Mouse (Mus musculus): Measurements from ENCODE around the gene Usp3. TPM values are rescaled to one million over a fixed set of nuclear protein-coding genes. Genes with fewer than 3 reads are reported as not detected.

Gene Usp3
- total RNA-seq, 2 experiments from 2014 or later: 20.2 to 27.1 TPM

DNA sequence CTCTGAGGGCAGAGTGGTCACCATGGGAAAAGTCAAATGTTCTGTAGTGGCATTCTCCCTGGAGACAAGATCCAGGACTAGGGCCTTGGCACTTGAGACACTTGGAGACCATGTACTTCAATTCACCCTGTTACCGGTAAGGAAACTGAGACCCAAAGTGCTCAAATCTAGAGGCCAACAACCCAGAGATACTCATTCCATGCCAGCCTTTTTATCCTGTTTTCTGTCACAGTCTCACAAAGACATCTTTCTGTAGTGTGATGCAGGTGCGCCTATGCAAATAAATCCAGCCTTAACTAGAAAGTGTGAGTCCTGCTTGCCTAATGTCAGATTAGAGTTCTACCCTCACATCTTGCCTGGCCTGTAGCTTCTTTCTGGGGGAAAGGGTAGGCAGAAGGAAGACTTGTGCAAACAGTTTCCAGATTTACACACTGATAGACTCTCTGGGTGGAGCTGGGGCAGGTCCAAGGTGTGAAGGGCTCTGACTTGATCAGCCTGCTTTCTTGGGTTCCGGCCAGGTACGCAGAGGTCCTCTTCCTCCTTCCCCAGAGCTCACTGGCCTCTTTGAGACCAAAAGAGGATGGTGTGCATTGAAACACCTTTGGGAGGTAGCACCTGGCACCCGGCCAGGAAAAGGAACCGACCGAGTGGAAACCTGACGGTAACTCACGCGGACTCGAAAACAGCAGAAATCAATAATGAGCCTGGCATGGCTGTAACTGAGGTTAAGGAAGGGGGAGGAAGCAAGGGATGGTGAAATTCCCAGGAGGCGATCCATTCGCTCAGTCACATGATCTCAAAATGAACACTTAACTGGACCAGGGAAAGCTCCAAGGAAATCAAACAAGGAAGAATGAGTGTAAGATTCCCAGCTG lies 13.2 kb upstream of the Usp3 start:
- no peak for DNase-seq (ENCODE audit: low spot score in 2 of 2)
- intact Hi-C loops (cut with DNase I): no loop called here

DNA sequence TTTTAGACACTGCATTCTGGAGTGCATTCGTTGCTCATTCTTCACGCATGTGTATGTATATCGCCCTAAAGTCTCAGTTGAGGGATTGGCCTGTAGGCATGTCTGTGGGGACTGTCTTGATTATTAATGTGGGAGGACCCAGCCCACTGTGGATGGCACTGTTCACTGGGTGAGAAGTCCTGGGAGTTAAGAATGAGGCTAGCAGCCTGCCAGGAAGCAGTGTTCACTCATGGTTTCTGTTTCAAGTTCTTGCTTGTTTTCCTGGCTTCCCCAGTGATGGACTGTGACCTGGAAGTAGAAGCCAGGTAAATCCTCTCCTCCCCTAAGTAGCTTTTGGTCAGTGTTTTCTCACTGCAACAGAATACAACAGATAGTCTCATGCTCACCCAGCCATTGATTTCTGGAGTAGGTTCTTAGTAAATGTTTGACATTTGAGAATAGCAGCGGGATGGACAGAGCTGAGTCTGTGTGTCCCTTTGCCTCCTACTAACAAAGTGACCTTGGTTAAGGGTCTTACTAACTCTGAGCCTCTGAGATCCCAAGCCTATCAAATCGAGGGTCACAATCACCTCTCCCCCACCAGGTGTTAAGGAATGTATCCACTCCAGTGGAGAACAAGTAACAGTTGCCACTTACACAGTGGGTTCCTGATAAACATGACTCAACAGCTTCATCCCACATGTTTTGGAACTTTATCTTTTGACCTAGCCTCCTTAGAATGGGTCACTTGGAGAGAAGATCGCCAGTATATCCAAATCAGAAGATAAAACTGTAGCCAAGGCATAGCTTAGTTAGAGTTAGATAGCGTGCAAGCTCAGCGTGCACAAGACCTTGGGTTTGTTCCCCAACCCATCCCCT lies 11.6 kb upstream of the Usp3 start:
- no peak for DNase-seq (ENCODE audit: low spot score in 2 of 2)
- intact Hi-C loops (cut with DNase I): no loop called here

DNA sequence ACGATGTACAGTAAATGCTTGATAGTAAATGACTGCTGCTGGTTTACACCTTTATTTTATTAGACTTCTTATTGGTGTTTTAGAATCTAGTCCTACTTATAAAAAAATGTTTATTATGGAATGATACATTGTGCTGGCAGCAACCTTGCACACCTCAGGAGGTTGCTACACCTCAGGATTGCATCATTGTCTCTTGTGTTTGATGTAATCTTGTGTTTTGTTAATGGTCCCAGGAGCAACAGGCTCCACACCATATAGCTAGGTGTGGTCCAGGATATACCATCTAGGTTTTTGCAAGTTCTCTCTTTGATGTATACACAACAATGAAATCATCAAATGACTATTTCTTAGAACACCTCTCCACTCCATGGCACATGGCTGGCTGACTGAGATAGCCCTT lies 11.0 kb upstream of the Usp3 start:
- DNase-seq (ENCODE audit: low spot score in 2 of 2): no peak
- intact Hi-C loops (cut with DNase I): no loop called here

DNA sequence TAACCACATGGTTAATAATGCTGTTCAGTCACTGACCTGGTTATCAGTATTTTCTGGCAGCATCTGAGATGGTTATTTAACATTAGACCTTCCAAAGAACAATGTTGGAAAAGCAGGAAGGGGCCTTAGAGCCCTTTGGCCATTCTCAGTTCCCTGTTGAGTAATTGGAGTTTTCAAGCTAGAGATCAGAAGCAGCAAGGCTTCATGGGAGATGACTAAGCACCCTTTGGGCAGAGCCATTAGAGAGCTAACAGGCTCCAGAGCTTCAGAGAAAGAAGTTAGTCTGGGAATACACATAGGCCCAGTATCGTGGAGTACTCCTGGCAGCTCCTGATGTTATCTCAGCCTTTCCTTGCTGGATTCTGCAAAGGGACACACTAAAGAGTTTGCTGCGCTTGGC lies 8.1 kb upstream of the Usp3 start:
- DNase-seq (ENCODE audit: low spot score in 2 of 2): no peak
- intact Hi-C loops (cut with DNase I): no loop called here

DNA sequence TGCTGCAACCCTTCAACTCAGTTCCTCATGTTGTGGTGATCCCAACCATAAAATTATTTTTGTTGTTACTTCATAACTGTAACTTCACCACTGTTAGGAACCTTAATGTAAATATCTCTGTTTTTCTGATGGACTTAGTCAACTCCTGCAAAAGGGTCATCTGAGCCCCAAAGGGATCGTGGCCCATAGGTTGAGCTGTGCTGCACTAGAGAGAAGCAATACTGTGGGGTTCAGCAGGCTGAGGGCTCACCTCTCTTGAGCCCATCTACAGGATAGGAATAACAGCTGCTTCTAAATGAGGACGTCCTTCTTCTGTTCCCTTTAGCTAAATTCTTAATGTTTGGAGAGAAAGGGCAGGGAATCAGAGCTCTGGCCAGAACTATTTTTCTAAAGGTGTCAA lies 7.6 kb upstream of the Usp3 start:
- no peak for DNase-seq (ENCODE audit: low spot score in 2 of 2)
- intact Hi-C loops (cut with DNase I): no loop called here

DNA sequence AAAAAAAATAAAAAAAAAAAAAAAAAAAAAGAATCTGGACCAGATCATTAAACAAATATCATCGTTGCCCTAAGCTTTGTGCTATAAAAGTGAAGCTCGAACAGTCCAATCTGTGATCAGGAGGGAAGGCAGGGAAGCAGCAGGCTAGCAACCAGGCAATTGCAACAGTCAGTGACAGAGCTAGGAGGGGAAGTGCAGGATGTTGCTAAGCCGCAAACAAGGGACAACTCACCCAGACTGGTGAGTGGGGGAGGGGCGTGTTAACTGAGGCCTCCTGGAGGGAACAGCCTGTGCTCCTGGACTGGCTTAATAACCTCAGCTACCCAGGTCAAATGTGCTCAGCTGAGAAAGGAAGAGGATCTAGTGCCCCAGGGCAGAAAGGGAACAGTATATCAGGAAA lies 6.6 kb upstream of the Usp3 start:
- intact Hi-C loops (cut with DNase I): no loop called here

DNA sequence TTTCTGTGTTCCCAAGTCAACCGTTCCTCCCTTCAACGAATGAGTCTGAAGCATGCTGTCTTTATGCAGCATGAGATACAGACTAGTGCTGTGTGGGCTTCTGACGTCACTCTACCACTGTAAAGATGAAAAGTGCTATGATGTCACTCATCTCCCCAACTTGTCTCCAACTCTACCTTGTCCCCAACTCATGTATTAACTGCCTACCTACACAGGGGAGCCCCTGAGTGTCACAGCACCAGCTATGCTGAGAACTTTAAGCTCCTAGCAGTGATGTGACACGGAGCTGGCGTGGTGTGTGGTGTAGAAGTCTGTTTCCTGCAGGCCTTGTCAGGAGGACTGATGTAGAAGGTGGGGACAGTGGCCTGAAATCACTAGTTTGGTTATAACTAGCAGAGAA lies 5.7 kb upstream of the Usp3 start:
- no peak for DNase-seq (ENCODE audit: low spot score in 2 of 2)
- intact Hi-C loops (cut with DNase I): no loop called here

More for the DNA sequence above, 6.6 kb upstream of the Usp3 start:
- DNase-seq (ENCODE audit: low spot score in 2 of 2): no peak

DNA sequence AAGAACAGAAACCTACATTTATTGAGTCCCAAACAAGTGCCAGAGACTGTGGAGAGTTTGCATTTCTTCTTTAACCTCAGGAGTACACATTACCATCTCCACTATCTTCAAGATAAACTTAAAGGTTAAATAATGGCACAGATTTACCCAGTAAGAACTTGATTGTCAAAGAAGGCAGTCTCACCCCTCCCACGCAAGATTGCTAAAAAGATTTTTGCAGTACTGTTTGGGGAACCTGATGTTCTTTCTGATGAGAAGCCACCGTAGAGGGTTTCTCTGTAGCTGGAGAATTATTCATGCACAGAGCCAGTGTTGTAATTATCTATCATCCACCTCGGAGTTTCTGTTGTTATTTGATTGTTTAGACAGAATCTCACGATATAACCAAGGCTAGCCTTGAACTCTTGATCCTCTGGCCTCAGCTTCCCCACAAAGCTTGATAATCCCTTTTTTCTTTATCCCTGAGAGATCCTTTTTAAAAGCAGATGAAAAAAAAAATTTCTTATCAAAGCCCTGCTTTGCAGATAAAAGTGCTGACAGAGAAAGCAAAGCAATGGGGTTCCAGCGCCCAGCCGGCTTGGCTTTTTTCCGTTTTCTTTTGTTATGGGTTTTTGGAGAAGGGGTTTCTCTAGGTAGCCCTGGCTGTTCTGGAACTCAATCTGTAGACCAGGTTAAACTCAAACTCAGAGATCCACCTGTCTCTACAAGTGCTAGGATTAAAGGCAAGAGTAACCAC lies 4.7 kb upstream of the Usp3 start:
- intact Hi-C loops (cut with DNase I): no loop called here
- DNase-seq (ENCODE audit: low spot score in 2 of 2): peak in 1 of 2 experiments; percentile 51

DNA sequence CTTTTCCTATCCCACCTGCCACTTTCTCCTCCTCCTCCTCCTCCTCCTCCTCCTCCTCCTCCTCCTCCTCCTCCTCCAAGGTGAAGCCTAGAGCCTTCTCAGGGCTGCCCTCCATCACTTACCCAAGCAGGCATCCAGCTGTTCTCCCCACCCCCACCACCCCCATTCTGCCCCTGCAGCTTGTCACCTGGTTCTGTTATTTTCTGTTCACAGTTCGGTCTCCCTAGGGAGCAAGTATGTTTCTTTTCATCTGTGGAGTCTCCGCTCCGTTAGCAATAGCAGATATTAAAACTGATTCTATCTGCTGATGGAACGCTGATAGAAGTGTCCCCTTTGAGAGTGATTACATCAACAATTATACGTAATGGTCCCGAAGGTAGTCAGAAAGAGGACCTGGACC lies 4.1 kb upstream of the Usp3 start:
- DNase-seq (ENCODE audit: low spot score in 2 of 2): no peak
- intact Hi-C loops (cut with DNase I): no loop called here

DNA sequence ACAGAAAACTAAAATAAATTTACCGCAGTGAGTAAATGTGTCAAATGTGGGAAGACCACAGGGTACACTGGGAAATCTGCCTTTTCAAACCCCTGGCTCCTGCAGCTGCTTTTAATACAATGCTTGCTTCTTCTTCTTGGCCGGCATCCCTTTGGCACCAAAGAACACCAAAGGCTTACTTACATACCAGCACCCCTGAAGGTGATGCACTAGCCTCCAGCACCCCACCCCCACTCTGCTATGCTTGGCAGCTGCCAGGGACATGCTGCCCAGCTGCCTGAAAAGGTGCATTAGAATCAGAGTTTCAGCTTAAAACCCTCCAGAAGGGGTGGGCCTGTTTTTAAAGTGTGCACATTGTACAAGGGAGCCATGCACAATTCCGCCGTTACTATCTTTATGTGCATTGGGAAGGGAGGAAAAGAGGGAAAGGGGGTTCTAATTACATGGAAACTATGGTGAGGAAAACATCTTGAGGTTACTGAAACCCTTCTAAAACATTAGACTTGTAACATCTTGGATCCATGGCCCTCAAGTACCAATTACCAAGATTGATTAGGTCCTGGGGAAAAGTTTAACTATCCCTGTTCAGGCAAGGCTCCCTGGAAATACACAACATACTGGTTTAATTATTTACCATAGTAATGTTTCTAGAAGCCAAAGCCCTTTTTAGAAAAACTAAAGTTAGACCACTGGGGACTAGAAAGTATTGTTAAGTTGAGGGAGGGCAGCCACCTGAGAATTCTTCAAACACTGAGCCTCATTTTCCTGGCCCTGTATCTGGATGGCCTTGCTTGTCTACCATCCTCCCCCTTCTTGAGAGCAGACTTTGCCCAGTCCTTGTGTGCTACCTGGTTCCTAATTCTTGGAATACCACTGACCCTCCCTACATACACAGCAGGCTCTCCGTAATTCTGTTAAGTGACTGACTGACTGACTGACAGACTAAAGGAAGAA lies 3.1 kb upstream of the Usp3 start:
- no peak for DNase-seq (ENCODE audit: low spot score in 2 of 2)
- intact Hi-C loops (cut with DNase I): no loop called here

DNA sequence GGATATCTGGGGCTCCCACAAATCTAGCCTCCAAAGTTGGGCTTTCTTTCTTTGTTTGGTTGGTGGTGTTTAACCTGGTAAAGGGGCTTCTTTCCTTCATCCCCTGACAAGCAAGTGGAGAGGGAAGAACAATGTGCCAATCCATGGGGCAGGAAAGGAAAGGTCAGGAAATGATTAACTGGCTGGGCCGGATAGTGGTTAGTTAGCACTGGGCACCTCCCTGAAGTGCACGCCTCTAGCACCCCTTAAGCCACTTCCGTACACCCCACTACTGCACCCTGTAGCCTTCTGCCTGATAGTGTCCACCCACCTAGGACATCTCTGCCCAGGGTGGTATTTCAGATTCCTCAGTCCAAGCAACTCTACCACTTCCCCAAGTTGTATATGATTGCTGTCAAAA lies 1.1 kb upstream of the Usp3 start:
- no peak for DNase-seq (ENCODE audit: low spot score in 2 of 2)
- intact Hi-C loops (cut with DNase I): loop anchor here (5.0 kb wide), 1 partner anchor 82 kb away; the partner anchor contains the start of gene Fbxl22

DNA sequence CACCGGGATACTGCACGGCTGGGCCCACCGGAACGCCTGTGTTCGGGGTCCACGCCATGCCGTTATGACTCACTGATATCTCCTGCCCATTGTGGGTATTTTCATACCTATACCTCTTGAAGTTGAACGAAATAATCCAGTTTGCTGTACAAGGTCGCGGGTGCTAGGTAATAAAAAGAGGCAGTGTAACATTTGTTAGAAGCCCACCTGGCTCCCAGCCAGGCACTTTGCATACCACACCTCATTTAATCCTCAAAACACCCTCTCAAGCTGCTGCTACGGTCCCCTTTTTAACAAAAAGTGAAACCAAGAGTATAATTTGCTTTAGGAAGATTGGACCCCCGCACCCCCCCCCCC lies 649 bp upstream of the Usp3 start:
- no peak for DNase-seq (ENCODE audit: low spot score in 2 of 2)
- intact Hi-C loops (cut with DNase I): loop anchor here (5.0 kb wide), 1 partner anchor 81 kb away; the partner anchor contains the start of gene Fbxl22

DNA sequence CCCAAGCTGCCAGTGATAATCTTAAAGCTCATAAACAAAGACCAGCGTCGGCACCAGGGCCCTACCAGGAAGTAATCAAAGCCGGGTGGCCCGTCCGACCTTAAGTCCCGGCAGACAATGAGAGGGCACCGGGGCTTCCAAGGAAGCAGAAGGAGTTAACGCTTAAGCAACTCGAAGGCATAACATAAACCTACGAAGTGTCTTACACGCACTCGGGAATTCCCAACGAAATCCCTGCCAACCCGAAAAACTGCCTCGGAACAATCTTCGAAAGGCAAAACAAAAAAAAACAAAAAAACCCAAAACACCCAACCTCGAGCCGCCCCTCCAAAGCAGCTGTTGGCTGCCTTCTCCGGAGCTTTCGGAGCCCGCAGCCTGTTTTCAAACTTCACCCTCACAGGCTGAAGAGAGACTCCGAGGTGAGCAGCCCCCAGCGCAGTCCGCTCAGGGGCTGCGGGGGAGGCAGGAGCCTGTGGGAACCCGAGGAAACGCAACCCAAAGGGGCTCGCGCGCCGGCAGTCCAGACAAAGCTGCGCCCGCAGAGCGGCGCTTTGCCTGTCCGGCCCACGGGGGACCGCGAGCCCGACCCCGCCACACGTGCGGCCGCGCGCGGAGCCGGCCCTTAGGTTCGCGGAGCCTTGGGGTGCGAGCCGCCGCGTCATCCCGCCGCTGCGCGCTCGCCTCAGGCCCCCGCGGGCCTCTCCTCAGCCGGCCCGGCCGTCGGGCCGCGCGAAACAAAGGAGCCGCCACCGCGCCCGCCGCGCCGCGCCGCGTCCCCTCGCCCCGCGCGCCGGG lies 894 bp downstream of the Usp3 start:
- no peak for DNase-seq (ENCODE audit: low spot score in 2 of 2)

DNA sequence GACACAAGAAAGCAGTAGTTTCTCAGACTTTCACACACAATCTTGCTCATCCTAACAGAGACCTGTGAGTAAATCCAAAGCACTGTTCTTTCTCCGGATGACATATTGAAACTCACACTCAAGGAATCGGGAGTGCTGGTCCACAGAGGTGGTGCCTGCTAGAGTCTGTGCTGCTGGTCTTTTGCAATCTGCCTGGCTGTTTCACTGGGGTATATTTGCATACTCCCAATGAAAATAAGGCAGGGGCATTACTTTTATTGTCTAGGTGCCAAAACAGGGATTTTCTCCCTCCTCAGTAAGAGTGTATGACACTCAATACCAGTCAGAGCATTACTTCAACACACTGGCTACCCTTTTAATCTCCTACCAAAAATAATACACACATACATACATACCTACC lies 2.9 kb downstream of the Usp3 start:
- no peak for DNase-seq (ENCODE audit: low spot score in 2 of 2)
- intact Hi-C loops (cut with DNase I): loop anchor here (5.0 kb wide), 1 partner anchor 78 kb away; the partner anchor contains the start of gene Fbxl22

More for the DNA sequence above, 894 bp downstream of the Usp3 start:
- intact Hi-C loops (cut with DNase I): loop anchor here (5.0 kb wide), 1 partner anchor 80 kb away; the partner anchor contains the start of gene Fbxl22

DNA sequence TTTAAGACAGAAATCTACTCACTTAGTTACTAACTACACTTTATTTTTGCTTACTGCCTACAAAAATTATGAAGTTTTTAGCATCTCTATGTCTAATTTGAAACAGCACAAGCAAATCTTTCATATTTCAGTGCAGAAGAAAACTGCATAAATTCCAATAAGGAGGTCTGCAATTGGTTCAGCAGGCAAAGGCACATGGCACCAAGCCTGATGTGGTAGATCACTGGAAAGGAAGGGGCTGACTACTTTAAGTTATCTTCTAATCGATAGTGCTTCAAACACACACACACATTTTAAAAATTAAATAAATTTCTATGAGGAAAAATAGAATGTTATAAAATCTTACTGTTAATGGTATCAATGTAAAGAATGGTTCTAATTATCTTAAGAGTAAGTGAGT lies 5.9 kb downstream of the Usp3 start:
- intact Hi-C loops (cut with DNase I): no loop called here
- no peak for DNase-seq (ENCODE audit: low spot score in 2 of 2)

DNA sequence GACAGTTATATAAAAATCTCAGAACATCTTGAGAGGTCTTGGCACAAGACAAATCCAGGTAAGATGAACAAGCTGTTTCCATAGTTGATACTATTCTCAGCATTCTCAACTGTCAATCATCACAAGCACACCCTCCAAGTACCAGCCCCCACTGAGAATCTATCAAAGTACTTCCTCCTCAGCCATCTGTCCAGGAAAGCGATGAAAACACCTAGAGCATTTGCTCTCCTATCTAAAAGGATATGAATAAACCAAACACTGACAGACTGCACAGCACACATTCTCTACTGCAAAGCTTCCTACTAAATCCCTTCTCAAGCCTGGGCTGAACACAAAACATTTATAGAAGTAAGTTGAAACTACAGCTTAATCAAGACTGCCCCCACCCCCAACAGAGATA lies 6.4 kb downstream of the Usp3 start:
- DNase-seq (ENCODE audit: low spot score in 2 of 2): no peak

DNA sequence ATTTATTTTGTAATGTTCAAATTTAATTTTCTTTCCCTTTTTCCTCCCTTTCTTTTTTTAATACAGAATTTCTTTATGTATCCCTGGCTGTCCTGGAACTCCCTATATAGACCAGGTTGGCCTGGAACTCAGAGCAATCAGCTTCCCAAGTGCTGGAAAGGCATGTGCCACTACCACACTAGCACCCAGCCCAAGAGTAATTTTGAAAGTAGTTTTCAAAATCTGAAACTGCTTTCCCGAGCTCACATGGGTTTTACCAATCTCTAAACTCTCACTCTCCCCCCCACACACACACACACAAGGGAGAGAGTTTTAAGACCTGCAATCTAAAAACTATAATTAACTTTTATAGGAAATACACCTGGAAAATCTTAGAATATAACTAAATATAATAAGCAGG lies 7.8 kb downstream of the Usp3 start:
- intact Hi-C loops (cut with DNase I): no loop called here
- no peak for DNase-seq (ENCODE audit: low spot score in 2 of 2)

More for the DNA sequence above, 6.4 kb downstream of the Usp3 start:
- intact Hi-C loops (cut with DNase I): no loop called here

DNA sequence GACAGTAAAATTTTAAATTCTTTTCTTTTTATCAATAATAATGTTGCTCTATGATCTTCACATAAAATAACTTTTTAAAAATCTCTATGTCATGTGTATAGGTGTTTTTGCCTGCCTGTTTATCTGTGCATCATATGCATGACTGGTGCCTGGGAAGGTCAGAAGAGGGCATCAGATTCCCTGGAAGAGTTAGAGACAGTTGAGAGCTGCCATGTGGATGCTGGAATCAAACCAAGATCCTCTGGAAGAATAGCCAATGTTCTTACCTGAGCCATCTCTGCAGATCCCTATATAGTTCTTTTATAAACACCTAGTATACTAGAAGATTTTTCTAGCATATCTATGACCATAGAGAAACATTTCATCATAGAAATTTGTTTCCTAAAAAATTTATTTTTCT lies 8.8 kb downstream of the Usp3 start:
- intact Hi-C loops (cut with DNase I): no loop called here
- DNase-seq (ENCODE audit: low spot score in 2 of 2): no peak
